Mouse (Mus musculus) heart, postnatal 36 days (tissue): ENCODE results near the gene Gna12. TPM values are rescaled to one million over a fixed set of nuclear protein-coding genes. Genes with fewer than 3 reads are reported as not detected.

Experiments used
- DNase-seq, 2 experiments: peaks; one replicate each; pipeline ENCODE4 v3.0.0; 2021 to 2022
- intact Hi-C: fragments of 180-260 bp; cut with DNase I; formaldehyde crosslinking; loops from one replicate; pipeline ENCODE4 v1.15.1; 2025
- total RNA-seq, 2 experiments: library from RNA; stranded (reverse); gene quantifications; 2 replicates each; pipeline ENCODE4 v1.2.3; 2021

Gene Gna12
- total RNA-seq, 2 experiments from 2014 or later, result 109 to 114 TPM

GRCm38 (mm10) chr5:140771612-140772011 lies 58.6 kb downstream of the Gna12 start:
- intact Hi-C loops, result loop anchor here (2.0 kb wide), 1 partner anchor 17 kb away; no protein-coding TSS in a partner anchor
- DNase-seq, result no peak

- DNase-seq, result no peak
- intact Hi-C loops, result loop anchor here (5.0 kb wide), 1 partner anchor 59 kb away; no protein-coding TSS in a partner anchor
Measured at GRCm38 (mm10) chr5:140768333-140768732, 61.9 kb downstream of the Gna12 start.

GRCm38 (mm10) chr5:140767704-140768141 lies 62.5 kb downstream of the Gna12 start:
- peak; percentile 79 to 82 for DNase-seq
- intact Hi-C loops, result loop anchor here (5.0 kb wide), 1 partner anchor 60 kb away; no protein-coding TSS in a partner anchor

GRCm38 (mm10) chr5:140766566-140766965 lies 63.7 kb downstream of the Gna12 start:
- intact Hi-C loops, result loop anchor here (5.0 kb wide), 1 partner anchor 61 kb away; no protein-coding TSS in a partner anchor
- no peak for DNase-seq

- intact Hi-C loops, result loop anchor here (5.0 kb wide), 1 partner anchor 62 kb away; no protein-coding TSS in a partner anchor
- peak; percentile 30 to 54 for DNase-seq
Measured at GRCm38 (mm10) chr5:140764921-140765613, 65.2 kb downstream of the Gna12 start.

GRCm38 (mm10) chr5:140762540-140762939 lies 67.7 kb downstream of the Gna12 start:
- DNase-seq, result no peak
- intact Hi-C loops, result no loop called here

- intact Hi-C loops, result no loop called here
Measured at GRCm38 (mm10) chr5:140758864-140759263, 71.4 kb downstream of the Gna12 start.

GRCm38 (mm10) chr5:140753223-140753622 lies 77.0 kb downstream of the Gna12 start:
- no peak for DNase-seq
- intact Hi-C loops, result no loop called here

More at GRCm38 (mm10) chr5:140758864-140759263, 71.4 kb downstream of the Gna12 start:
- no peak for DNase-seq

GRCm38 (mm10) chr5:140752639-140753038 lies 77.6 kb downstream of the Gna12 start:
- intact Hi-C loops, result no loop called here
- no peak for DNase-seq

GRCm38 (mm10) chr5:140752041-140752440 lies 78.2 kb downstream of the Gna12 start:
- no peak for DNase-seq

GRCm38 (mm10) chr5:140750925-140751324 lies 79.3 kb downstream of the Gna12 start:
- no peak for DNase-seq
- intact Hi-C loops, result no loop called here

More at GRCm38 (mm10) chr5:140752041-140752440, 78.2 kb downstream of the Gna12 start:
- intact Hi-C loops, result no loop called here

GRCm38 (mm10) chr5:140749062-140749875 lies 81.0 kb downstream of the Gna12 start:
- DNase-seq, result peak; percentile 81 to 83
- intact Hi-C loops, result loop anchor here (1.0 to 5.0 kb wide), 3 partner anchors 42 to 208 kb away; partner anchors contain the start of gene Brat1

GRCm38 (mm10) chr5:140748425-140748824 lies 81.8 kb downstream of the Gna12 start:
- intact Hi-C loops, result loop anchor here (2.0 to 5.0 kb wide), 2 partner anchors 41 to 80 kb away; partner anchors contain the start of gene Brat1
- DNase-seq, result no peak

- intact Hi-C loops, result no loop called here
- DNase-seq, result no peak
Measured at GRCm38 (mm10) chr5:140743706-140744131, 86.5 kb downstream of the Gna12 start.

- DNase-seq, result no peak
- intact Hi-C loops, result no loop called here
Measured at GRCm38 (mm10) chr5:140741877-140742276, 88.4 kb downstream of the Gna12 start.

- peak; percentile 45 to 55 for DNase-seq
- intact Hi-C loops, result no loop called here
Measured at GRCm38 (mm10) chr5:140741040-140741439, 89.2 kb downstream of the Gna12 start.

GRCm38 (mm10) chr5:140739813-140740212 lies 90.4 kb downstream of the Gna12 start:
- DNase-seq, result no peak
- intact Hi-C loops, result no loop called here

- DNase-seq, result no peak
- intact Hi-C loops, result no loop called here
Measured at GRCm38 (mm10) chr5:140736166-140736565, 94.1 kb downstream of the Gna12 start.

- no peak for DNase-seq
- intact Hi-C loops, result no loop called here
Measured at GRCm38 (mm10) chr5:140735297-140735696, 94.9 kb downstream of the Gna12 start.

GRCm38 (mm10) chr5:140733336-140733735 lies 96.9 kb downstream of the Gna12 start:
- no peak for DNase-seq
- intact Hi-C loops, result no loop called here

- intact Hi-C loops, result no loop called here
- DNase-seq, result no peak
Measured at GRCm38 (mm10) chr5:140732195-140732594, 98.0 kb downstream of the Gna12 start.
